Mouse (Mus musculus): ENCODE measurements around the gene Kctd12. TPM values are rescaled to one million over a fixed set of nuclear protein-coding genes. Genes with fewer than 3 reads are reported as not detected.

The Kctd12 gene
- polyA plus RNA-seq, 1 experiment, result 1.7 TPM

DNA sequence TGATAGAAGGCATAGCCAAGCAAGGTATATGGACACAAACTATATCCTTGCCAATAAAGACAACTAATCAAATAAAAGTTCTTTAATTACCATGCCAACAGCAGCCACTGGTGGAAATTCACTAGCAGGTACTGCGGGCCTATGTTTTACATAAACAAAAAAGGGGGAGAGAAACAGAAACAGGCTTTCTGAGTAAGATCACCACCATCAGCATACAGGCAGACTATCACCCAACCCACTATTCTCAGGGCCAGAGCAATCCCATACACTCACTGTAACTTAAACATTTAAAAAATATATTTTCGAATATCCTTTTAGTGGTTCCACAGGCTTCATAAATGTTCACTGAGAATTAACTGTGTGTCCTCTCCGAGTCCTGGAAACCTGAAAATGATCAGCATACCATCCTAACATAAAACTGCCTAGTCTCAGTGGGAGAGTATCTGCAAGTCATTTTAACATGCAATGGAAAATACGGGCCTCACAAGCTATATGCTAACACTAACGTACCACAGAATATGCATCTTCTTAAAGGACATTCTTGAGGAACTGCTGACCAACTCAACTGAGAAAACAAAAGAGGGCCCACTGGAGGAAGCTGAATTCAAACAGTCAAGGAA is 54.5 kb downstream of the Kctd12 start:
- Histone ChIP-seq H3K36me3 (ENCODE audit: control insufficient read depth, insufficient read depth, low read length, poor library complexity, severe bottlenecking) (no peaks in the 10 kb centered on the region), H3K9me3 (replicated peaks; ENCODE audit: control insufficient read depth, insufficient read depth, low read length, poor library complexity, severe bottlenecking) (0 out of 2 replicates have a peak, but pooled peaks cover 3% of the 10 kb centered on the region), H3K27ac (ENCODE audit: insufficient read depth, low read length) (no peak overlapping the region), H3K4me3 (ENCODE audit: low read depth, low read length) (no peak overlapping the region), H3K9ac (ENCODE audit: low read depth, poor library complexity, severe bottlenecking) (no peak overlapping the region), H3K27me3 (ENCODE audit: control insufficient read depth, insufficient read depth, low read length, poor library complexity, severe bottlenecking) (no peaks in the 10 kb centered on the region), H3K4me1 (ENCODE audit: control insufficient read depth, insufficient read depth, low read length) (no peaks in the 10 kb centered on the region)
- TF ChIP-seq CTCF (IDR thresholded peaks at IDR 0.05; ENCODE audit: low read depth, low read length) (no peak), EP300 (IDR thresholded peaks at IDR 0.05; ENCODE audit: insufficient read depth, low read depth, low read length) (no peak), POLR2A (IDR thresholded peaks at IDR 0.05; ENCODE audit: insufficient read depth, low read length) (no peak)

Other genes starting within 250 kb of the Kctd12 start
- gene Acod1, start 64.3 kb upstream of the Kctd12 start, polyA plus RNA-seq (2011; ENCODE audit: insufficient read depth, insufficient read length, low read depth, missing spikeins), result not detected in 2 replicates
- gene Cln5, start 87.6 kb upstream of the Kctd12 start, polyA plus RNA-seq (2011; ENCODE audit: insufficient read depth, insufficient read length, low read depth, missing spikeins), result 36.3 and 38.7 TPM in 2 replicates
- 79.9 and 89.9 TPM in 2 replicates for gene Fbxl3, start 116.9 kb upstream of the Kctd12 start, polyA plus RNA-seq (2011; ENCODE audit: insufficient read depth, insufficient read length, low read depth, missing spikeins)